Mouse (Mus musculus): Measurements from ENCODE around the gene Acbd7. TPM values are rescaled to one million over a fixed set of nuclear protein-coding genes. Genes with fewer than 3 reads are reported as not detected.

Gene Acbd7
- 1.4 TPM in 2 replicates for polyA plus RNA-seq (2012; rRNA removed)

GRCm38 (mm10) chr2:3335611-3336301, at the start of gene Acbd7:
Gene Acbd7 (plus strand): TSS chr2:3336168.
- Histone ChIP-seq H3K4me3 (replicated peaks; ENCODE audit: insufficient read depth, low read depth, low read length) (peak within 1 kb of the TSS; percentile 51), H3K4me1 (ENCODE audit: control insufficient read depth, insufficient read depth, low read length) (peaks cover 6% of the 10 kb centered on the region), H3K27me3 (ENCODE audit: control insufficient read depth, insufficient read depth, low read length) (no peaks in the 10 kb centered on the region), H3K27ac (ENCODE audit: insufficient read depth, low read length) (no peak within 1 kb of the TSS)
- peak; percentile 60 to 72 for DNase-seq
- WGBS, result 3% methylated on average over 20 of the region's 20 CpGs
- no peak for TF ChIP-seq POLR2A (IDR thresholded peaks at IDR 0.05; ENCODE audit: borderline replicate concordance, insufficient read depth, low read length)
- TF ChIP-seq CTCF (IDR thresholded peaks at IDR 0.05; ENCODE audit: borderline replicate concordance, insufficient read depth, low read depth, low read length), result no peak

GRCm38 (mm10) chr2:3286243-3286642, 49.7 kb upstream of the Acbd7 start:
- TF ChIP-seq POLR2A (IDR thresholded peaks at IDR 0.05; ENCODE audit: borderline replicate concordance, insufficient read depth, low read length) (no peak), CTCF (IDR thresholded peaks at IDR 0.05; ENCODE audit: borderline replicate concordance, insufficient read depth, low read depth, low read length) (no peak)
- DNase-seq, result no peak
- 76% methylated on average over 2 of the region's 2 CpGs for WGBS

GRCm38 (mm10) chr2:3289581-3289980, 46.4 kb upstream of the Acbd7 start:
- no peak for DNase-seq
- H3K4me3 ChIP-seq (replicated peaks; ENCODE audit: insufficient read depth, low read depth, low read length), result no peak overlapping the region

More at GRCm38 (mm10) chr2:3286243-3286642, 49.7 kb upstream of the Acbd7 start:
- Histone ChIP-seq H3K4me3 (replicated peaks; ENCODE audit: insufficient read depth, low read depth, low read length) (no peak overlapping the region), H3K27me3 (ENCODE audit: control insufficient read depth, insufficient read depth, low read length) (no peaks in the 10 kb centered on the region), H3K4me1 (ENCODE audit: control insufficient read depth, insufficient read depth, low read length) (peaks cover 3% of the 10 kb centered on the region; the same call in 1 of the 2 replicates), H3K27ac (ENCODE audit: insufficient read depth, low read length) (no peak overlapping the region)

GRCm38 (mm10) chr2:3292170-3292569, 43.8 kb upstream of the Acbd7 start:
- DNase-seq, result no peak
- H3K27ac ChIP-seq (ENCODE audit: insufficient read depth, low read length), result no peak overlapping the region
- H3K4me1 ChIP-seq (ENCODE audit: control insufficient read depth, insufficient read depth, low read length), result no peaks in the 10 kb centered on the region
- no peak for TF ChIP-seq CTCF (IDR thresholded peaks at IDR 0.05; ENCODE audit: borderline replicate concordance, insufficient read depth, low read depth, low read length)
- H3K4me3 ChIP-seq (replicated peaks; ENCODE audit: insufficient read depth, low read depth, low read length), result no peak overlapping the region
- H3K27me3 ChIP-seq (ENCODE audit: control insufficient read depth, insufficient read depth, low read length), result no peaks in the 10 kb centered on the region
- 96% methylated on average over 1 of the region's 1 CpGs for WGBS

More at GRCm38 (mm10) chr2:3289581-3289980, 46.4 kb upstream of the Acbd7 start:
- no peak for TF ChIP-seq CTCF (IDR thresholded peaks at IDR 0.05; ENCODE audit: borderline replicate concordance, insufficient read depth, low read depth, low read length)
- no peak for TF ChIP-seq POLR2A (IDR thresholded peaks at IDR 0.05; ENCODE audit: borderline replicate concordance, insufficient read depth, low read length)
- WGBS, result 69% methylated on average over 1 of the region's 1 CpGs
- Histone ChIP-seq H3K27ac (ENCODE audit: insufficient read depth, low read length) (no peak overlapping the region), H3K27me3 (ENCODE audit: control insufficient read depth, insufficient read depth, low read length) (no peaks in the 10 kb centered on the region), H3K4me1 (ENCODE audit: control insufficient read depth, insufficient read depth, low read length) (peaks cover 3% of the 10 kb centered on the region; the same call in 1 of the 2 replicates)

GRCm38 (mm10) chr2:3295826-3296225, 40.1 kb upstream of the Acbd7 start:
- H3K27me3 ChIP-seq (ENCODE audit: control insufficient read depth, insufficient read depth, low read length), result no peaks in the 10 kb centered on the region

GRCm38 (mm10) chr2:3305426-3306025, 30.4 kb upstream of the Acbd7 start:
- TF ChIP-seq POLR2A (IDR thresholded peaks at IDR 0.05; ENCODE audit: borderline replicate concordance, insufficient read depth, low read length) (no peak), CTCF (IDR thresholded peaks at IDR 0.05; ENCODE audit: borderline replicate concordance, insufficient read depth, low read depth, low read length) (no peak)
- WGBS, result 29% methylated on average over 3 of the region's 3 CpGs

More at GRCm38 (mm10) chr2:3295826-3296225, 40.1 kb upstream of the Acbd7 start:
- Histone ChIP-seq H3K4me1 (ENCODE audit: control insufficient read depth, insufficient read depth, low read length) (no peaks in the 10 kb centered on the region), H3K4me3 (replicated peaks; ENCODE audit: insufficient read depth, low read depth, low read length) (no peak overlapping the region), H3K27ac (ENCODE audit: insufficient read depth, low read length) (no peak overlapping the region)
- 92% methylated on average over 7 of the region's 7 CpGs for WGBS
- TF ChIP-seq CTCF (IDR thresholded peaks at IDR 0.05; ENCODE audit: borderline replicate concordance, insufficient read depth, low read depth, low read length) (no peak), POLR2A (IDR thresholded peaks at IDR 0.05; ENCODE audit: borderline replicate concordance, insufficient read depth, low read length) (no peak)
- DNase-seq, result no peak

GRCm38 (mm10) chr2:3323132-3323531, 12.8 kb upstream of the Acbd7 start:
- no peak overlapping the region for H3K27ac ChIP-seq (ENCODE audit: insufficient read depth, low read length)
- H3K27me3 ChIP-seq (ENCODE audit: control insufficient read depth, insufficient read depth, low read length), result no peaks in the 10 kb centered on the region
- no peak for DNase-seq
- H3K4me1 ChIP-seq (ENCODE audit: control insufficient read depth, insufficient read depth, low read length), result no peaks in the 10 kb centered on the region
- no peak for TF ChIP-seq CTCF (IDR thresholded peaks at IDR 0.05; ENCODE audit: borderline replicate concordance, insufficient read depth, low read depth, low read length)
- TF ChIP-seq POLR2A (IDR thresholded peaks at IDR 0.05; ENCODE audit: borderline replicate concordance, insufficient read depth, low read length), result no peak
- H3K4me3 ChIP-seq (replicated peaks; ENCODE audit: insufficient read depth, low read depth, low read length), result no peak overlapping the region
- 77% methylated on average over 2 of the region's 2 CpGs for WGBS

More at GRCm38 (mm10) chr2:3305426-3306025, 30.4 kb upstream of the Acbd7 start:
- Histone ChIP-seq H3K4me3 (replicated peaks; ENCODE audit: insufficient read depth, low read depth, low read length) (no peak overlapping the region), H3K27ac (ENCODE audit: insufficient read depth, low read length) (peak overlapping the region; percentile 1; the same call in 1 of the 2 replicates), H3K4me1 (ENCODE audit: control insufficient read depth, insufficient read depth, low read length) (peaks cover 4% of the 10 kb centered on the region; the same call in 1 of the 2 replicates), H3K27me3 (ENCODE audit: control insufficient read depth, insufficient read depth, low read length) (no peaks in the 10 kb centered on the region)
- peak; percentile 68 to 88 for DNase-seq

Data from cerebellum, adult 2 months (tissue).